Mouse (Mus musculus) Patski (cell line): ENCODE results near the gene Dbx2. TPM values are rescaled to one million over a fixed set of nuclear protein-coding genes. Genes with fewer than 3 reads are reported as not detected.

Experiments used
- ATAC-seq: fragments of 100-300 bp; one replicate; pipeline ENCODE4 v1.8.0; 2021
- CTCF ChIA-PET: fragments of 350-600 bp; sonication (Branson Sonifier 250); formaldehyde crosslinking; loops from one replicate; lab custom pipeline; 2022; ENCODE audit warnings: inconsistent platforms; lab: Charles Lee
- POLR2A ChIA-PET: fragments of 350-600 bp; sonication (Branson Sonifier 250); formaldehyde crosslinking; loops from one replicate; lab custom pipeline; 2022; ENCODE audit warnings: antibody characterized with exemption, inconsistent platforms; lab: Charles Lee
- DNase-seq: peaks from one replicate; pipeline ENCODE4 v3.0.0-alpha.2; 2011; ENCODE audit warnings: low read depth, low spot score
- H3K27me3 ChIP-seq: fragments of 371-371 bp; one replicate; pipeline ENCODE4 v1.5.1; 2021
- CTCF ChIP-seq: fragments of 100-300 bp; IDR thresholded peaks from one replicate; pipeline ENCODE4 v1.5.1; 2021
- in situ Hi-C: fragments of 300-500 bp; cut with MboI; formaldehyde crosslinking; loops from 3 replicates; pipeline ENCODE4 v1.11.1; 2018; ENCODE audit warnings: low pct_unique_long_range_greater_than_20kb, mixed read lengths
- polyA plus RNA-seq: library from polyadenylated mRNA; unstranded; gene quantifications from one replicate; pipeline ENCODE4 v1.2.3, GENCODE M21; 2021

Gene Dbx2
- polyA plus RNA-seq, result not detected

- H3K27me3 ChIP-seq, result peaks cover 35% of the 10 kb centered on the region
- no peak for ATAC-seq
- POLR2A ChIA-PET, result no interaction called here
- CTCF ChIA-PET, result no interaction called here
- in situ Hi-C loops, result no loop called here
- no peak for DNase-seq
- TF ChIP-seq CTCF, result no peak
Measured at GRCm38 (mm10) chr15:95655860-95656259, at the start of gene Dbx2. TSS of gene Dbx2 (minus strand) at chr15:95655960.

GRCm38 (mm10) chr15:95702206-95702605 is 46.4 kb upstream of the Dbx2 start:
- no peak for DNase-seq

DNA sequence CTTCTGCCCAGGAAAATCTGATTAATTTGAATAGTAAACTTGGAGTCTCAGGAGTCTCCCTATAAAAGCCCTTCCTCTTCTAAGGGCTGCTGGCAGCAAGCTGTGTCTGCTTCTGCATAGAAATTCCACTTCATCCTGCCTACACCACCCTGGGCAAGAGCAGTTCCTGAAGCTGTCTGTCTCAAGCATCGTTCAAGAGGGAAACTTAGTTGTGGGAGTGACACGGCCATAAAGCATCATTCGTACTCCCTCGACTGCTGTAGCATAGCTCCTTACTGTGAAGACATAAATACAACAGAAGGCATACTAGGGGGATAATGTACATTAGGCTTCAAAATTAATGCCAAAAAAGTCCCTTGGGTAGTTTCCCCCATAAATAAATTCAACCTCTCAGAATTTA is 45.8 kb upstream of the Dbx2 start:
- CTCF ChIA-PET, result no interaction called here
- in situ Hi-C loops, result no loop called here
- POLR2A ChIA-PET, result interaction anchor here (0.6 kb wide), 2 partner anchors 976 to 1308 kb away, joined by 3 read pairs; no protein-coding TSS in a partner anchor
- TF ChIP-seq CTCF, result no peak
- peaks cover 4% of the 10 kb centered on the region for H3K27me3 ChIP-seq
- ATAC-seq (no peak), DNase-seq (no peak)

More at GRCm38 (mm10) chr15:95702206-95702605, 46.4 kb upstream of the Dbx2 start:
- in situ Hi-C loops, result no loop called here
- TF ChIP-seq CTCF, result no peak
- ChIA-PET CTCF (no interaction called here), POLR2A (interaction anchor here (0.6 kb wide), 1 partner anchor 1308 kb away, joined by 3 read pairs; no protein-coding TSS in a partner anchor)
- no peak for ATAC-seq
- H3K27me3 ChIP-seq, result peaks cover 4% of the 10 kb centered on the region

DNA sequence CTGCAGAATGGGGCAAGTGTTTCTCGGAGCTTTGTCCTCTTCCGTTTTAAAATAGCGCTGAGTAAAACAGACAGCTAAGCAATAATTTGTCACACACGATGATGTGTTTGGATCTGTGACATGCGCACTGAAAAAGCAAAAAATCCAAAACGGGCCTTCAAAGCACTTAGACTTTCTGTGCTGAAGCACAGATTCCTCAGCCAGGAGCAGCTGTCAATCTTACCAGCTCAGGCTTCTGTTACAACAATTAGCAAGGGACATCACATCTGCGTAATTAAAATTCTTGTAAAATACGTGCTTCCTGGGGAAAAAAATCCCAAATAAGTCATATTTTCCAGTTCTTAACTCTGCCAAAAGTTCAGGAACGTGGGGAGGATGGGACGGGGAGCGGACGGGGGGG is 43.6 kb upstream of the Dbx2 start:
- CTCF ChIA-PET, result no interaction called here
- POLR2A ChIA-PET, result no interaction called here
- peaks cover 4% of the 10 kb centered on the region for H3K27me3 ChIP-seq
- no peak for ATAC-seq
- no peak for TF ChIP-seq CTCF
- in situ Hi-C loops, result no loop called here
- no peak for DNase-seq

GRCm38 (mm10) chr15:95693759-95694158 is 38.0 kb upstream of the Dbx2 start:
- no peak for ATAC-seq
- POLR2A ChIA-PET, result no interaction called here

GRCm38 (mm10) chr15:95691594-95691993 is 35.8 kb upstream of the Dbx2 start:
- CTCF ChIA-PET, result interaction anchor here (1.0 kb wide), 1 partner anchor 37 kb away, joined by 3 read pairs; no protein-coding TSS in a partner anchor
- DNase-seq (no peak), ATAC-seq (no peak)
- POLR2A ChIA-PET, result no interaction called here
- in situ Hi-C loops, result no loop called here
- H3K27me3 ChIP-seq, result no peaks in the 10 kb centered on the region
- TF ChIP-seq CTCF, result no peak

More at GRCm38 (mm10) chr15:95693759-95694158, 38.0 kb upstream of the Dbx2 start:
- CTCF ChIA-PET, result no interaction called here
- H3K27me3 ChIP-seq, result peaks cover 4% of the 10 kb centered on the region
- DNase-seq, result no peak
- peak; percentile 29 for TF ChIP-seq CTCF
- in situ Hi-C loops, result no loop called here

DNA sequence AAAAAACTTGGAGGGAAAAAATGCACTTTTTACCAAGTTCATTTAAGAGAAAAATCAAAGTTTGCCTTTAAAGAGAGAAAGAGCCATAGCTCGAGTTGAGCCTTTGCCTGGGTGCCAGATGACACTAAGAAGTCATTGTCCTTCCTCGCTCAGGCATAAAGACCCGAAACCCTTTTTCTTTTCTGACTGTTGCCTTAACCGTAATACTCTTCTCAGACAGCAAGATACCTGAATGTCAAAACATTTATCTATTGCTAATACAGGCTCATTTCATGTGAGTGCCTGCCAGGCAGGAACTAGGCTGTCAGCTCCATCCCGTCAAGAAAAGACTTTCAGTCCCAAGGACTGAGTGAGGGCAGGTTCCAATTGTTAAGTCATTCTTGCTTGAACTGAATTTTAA is 35.4 kb upstream of the Dbx2 start:
- no peaks in the 10 kb centered on the region for H3K27me3 ChIP-seq
- no peak for ATAC-seq
- ChIA-PET POLR2A (no interaction called here), CTCF (interaction anchor here (1.0 kb wide), 1 partner anchor 37 kb away, joined by 3 read pairs; no protein-coding TSS in a partner anchor)
- in situ Hi-C loops, result no loop called here
- no peak for TF ChIP-seq CTCF
- DNase-seq, result no peak

DNA sequence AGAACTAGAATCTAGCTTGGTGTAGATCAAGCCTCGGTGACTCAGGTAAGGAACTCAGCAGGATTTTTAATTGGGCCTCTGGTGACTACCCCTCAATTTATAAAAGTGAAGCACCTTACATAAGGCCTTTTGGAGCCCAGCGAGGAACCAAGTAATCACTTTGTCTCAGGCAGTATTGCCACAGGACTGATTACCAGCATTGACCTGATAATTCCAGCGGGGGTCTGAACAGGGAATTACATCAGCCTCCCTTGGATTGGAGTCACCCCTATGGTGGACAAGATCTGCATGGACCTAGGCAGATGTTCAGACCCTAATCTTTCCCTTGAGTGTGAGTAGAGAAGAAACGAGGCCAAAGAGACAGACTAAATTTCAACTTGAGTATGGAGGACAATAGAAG is 26.9 kb upstream of the Dbx2 start:
- ChIA-PET POLR2A (no interaction called here), CTCF (no interaction called here)
- no peak for TF ChIP-seq CTCF
- no peak for ATAC-seq
- in situ Hi-C loops, result no loop called here
- DNase-seq, result no peak
- no peaks in the 10 kb centered on the region for H3K27me3 ChIP-seq

DNA sequence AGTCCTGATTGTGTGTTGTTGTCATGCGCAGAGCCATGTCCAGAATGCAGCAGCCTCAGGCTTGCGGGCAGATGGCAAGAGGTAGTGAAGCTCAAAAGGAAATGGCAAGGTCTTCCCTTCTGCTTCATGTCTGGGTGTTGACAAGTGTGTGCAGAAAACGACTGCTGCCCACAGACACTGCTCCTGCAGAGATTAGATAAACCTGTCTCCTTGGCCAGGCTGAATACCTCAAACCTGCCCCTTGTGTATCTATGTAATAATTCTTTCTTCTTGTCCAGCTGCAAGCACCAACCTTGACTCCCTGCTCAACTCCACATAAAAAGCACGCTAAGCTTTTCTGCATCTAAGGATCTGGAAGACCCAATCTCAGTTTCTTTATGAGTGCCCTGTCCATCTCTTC is 19.9 kb upstream of the Dbx2 start:
- TF ChIP-seq CTCF, result no peak
- no peak for ATAC-seq
- ChIA-PET POLR2A (interaction anchor here (0.5 kb wide), 2 partner anchors 11 to 89 kb away, joined by 3 to 4 read pairs; no protein-coding TSS in a partner anchor), CTCF (no interaction called here)
- in situ Hi-C loops, result no loop called here
- DNase-seq, result no peak
- H3K27me3 ChIP-seq, result peaks cover 10% of the 10 kb centered on the region

- peaks cover 10% of the 10 kb centered on the region for H3K27me3 ChIP-seq
- ChIA-PET POLR2A (no interaction called here), CTCF (no interaction called here)
- no peak for TF ChIP-seq CTCF
- ATAC-seq (no peak), DNase-seq (no peak)
- in situ Hi-C loops, result no loop called here
Measured at GRCm38 (mm10) chr15:95675176-95675575, 19.4 kb upstream of the Dbx2 start.

- ChIA-PET POLR2A (no interaction called here), CTCF (no interaction called here)
- DNase-seq (no peak), ATAC-seq (no peak)
- H3K27me3 ChIP-seq, result peaks cover 21% of the 10 kb centered on the region
- in situ Hi-C loops, result no loop called here
- TF ChIP-seq CTCF, result no peak
Measured at GRCm38 (mm10) chr15:95667209-95667608, 11.4 kb upstream of the Dbx2 start.

DNA sequence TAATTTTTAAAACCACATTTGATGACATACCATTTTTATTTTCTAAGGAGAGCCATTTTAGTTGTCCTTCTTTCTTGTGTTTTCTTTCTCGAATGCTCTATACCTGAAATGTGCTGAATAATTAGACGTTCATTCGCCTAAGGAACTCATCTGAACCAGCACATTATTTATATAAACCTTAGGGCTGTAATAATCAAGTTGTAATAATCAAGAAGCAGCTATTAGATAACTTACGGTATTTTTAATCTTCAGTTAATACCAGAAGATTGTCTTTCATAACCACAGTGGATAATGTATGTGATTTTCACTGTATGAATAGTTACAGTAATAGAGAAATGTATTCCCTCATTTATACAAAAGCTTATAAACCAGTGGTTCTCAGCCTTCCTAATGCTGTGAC is 9.2 kb upstream of the Dbx2 start:
- POLR2A ChIA-PET, result interaction anchor here (0.6 kb wide), 1 partner anchor 24 kb away, joined by 3 read pairs; no protein-coding TSS in a partner anchor
- ATAC-seq (no peak), DNase-seq (no peak)
- TF ChIP-seq CTCF, result no peak
- H3K27me3 ChIP-seq, result peaks cover 29% of the 10 kb centered on the region
- CTCF ChIA-PET, result no interaction called here
- in situ Hi-C loops, result no loop called here
